Mouse (Mus musculus): ENCODE measurements around the gene Olfr551. TPM values are rescaled to one million over a fixed set of nuclear protein-coding genes. Genes with fewer than 3 reads are reported as not detected.
"Not testable (repeated sequence)": the region's sequence is repeated elsewhere in the genome, so short reads cannot be mapped to it uniquely, and the experiment has no call there.

Olfr551 gene
- total RNA-seq (2021): not detected
- polyA plus RNA-seq (2012; rRNA removed): not detected in 2 replicates
- long read RNA-seq: 0 reads

GRCm38 (mm10) chr7:102591786-102592185 is at the start of gene Olfr551:
Olfr551 (minus strand) TSS chr7:102591886.
- Histone ChIP-seq H3K27ac (no peak within 1 kb of the TSS), H3K4me1 (ENCODE audit: control insufficient read depth, insufficient read depth, low read length) (no peaks in the 10 kb centered on the region), H3K4me3 (no peak within 1 kb of the TSS), H3K36me3 (ENCODE audit: control insufficient read depth, insufficient read depth, low read length) (no peaks in the 10 kb centered on the region), H3K79me2 (replicated peaks; ENCODE audit: control insufficient read depth, insufficient read depth, low read length) (no peaks in the 10 kb centered on the region), H3K27me3 (ENCODE audit: control insufficient read depth, insufficient read depth, low read length) (no peaks in the 10 kb centered on the region), H3K9ac (ENCODE audit: low read depth, low read length) (no peak within 1 kb of the TSS)
- DNase-seq: no peak
- intact Hi-C loops (cut with DNase I): no loop called here
- WGBS: 92% methylated on average over 3 of the region's 3 CpGs
- no peak for TF ChIP-seq CTCF (IDR thresholded peaks at IDR 0.05)
- TF ChIP-seq POLR2A (IDR thresholded peaks at IDR 0.05; ENCODE audit: insufficient read depth, low read depth, low read length): no peak
- TF ChIP-seq EP300 (IDR thresholded peaks at IDR 0.05; ENCODE audit: insufficient read depth, low read depth, low read length): no peak

- intact Hi-C loops (cut with DNase I): no loop called here
- H3K4me3 ChIP-seq: no peak within 1 kb of the TSS
- no peaks in the 10 kb centered on the region for H3K79me2 ChIP-seq (replicated peaks; ENCODE audit: control insufficient read depth, insufficient read depth, low read length)
- H3K27me3 ChIP-seq (ENCODE audit: control insufficient read depth, insufficient read depth, low read length): no peaks in the 10 kb centered on the region
- H3K36me3 ChIP-seq (ENCODE audit: control insufficient read depth, insufficient read depth, low read length): no peaks in the 10 kb centered on the region
- H3K9ac ChIP-seq (ENCODE audit: low read depth, low read length): no peak within 1 kb of the TSS
- WGBS: 74% methylated on average over 1 of the region's 1 CpGs
- no peaks in the 10 kb centered on the region; the same call in 1 of the 2 replicates for H3K4me1 ChIP-seq (ENCODE audit: control insufficient read depth, insufficient read depth, low read length)
- TF ChIP-seq POLR2A (IDR thresholded peaks at IDR 0.05; ENCODE audit: insufficient read depth, low read depth, low read length) (no peak), EP300 (IDR thresholded peaks at IDR 0.05; ENCODE audit: insufficient read depth, low read depth, low read length) (no peak), CTCF (IDR thresholded peaks at IDR 0.05) (no peak)
- DNase-seq: no peak
- no peak within 1 kb of the TSS for H3K27ac ChIP-seq
Observed at GRCm38 (mm10) chr7:102638132-102638531, 46.4 kb upstream of the Olfr551 start, which contains the start of gene Olfr554. Olfr554 (plus strand) TSS chr7:102638432.

- Histone ChIP-seq H3K36me3 (ENCODE audit: control insufficient read depth, insufficient read depth, low read length) (no peaks in the 10 kb centered on the region), H3K79me2 (replicated peaks; ENCODE audit: control insufficient read depth, insufficient read depth, low read length) (no peaks in the 10 kb centered on the region), H3K27ac (no peak overlapping the region), H3K4me1 (ENCODE audit: control insufficient read depth, insufficient read depth, low read length) (no peaks in the 10 kb centered on the region; the same call in 1 of the 2 replicates), H3K4me3 (no peak overlapping the region), H3K27me3 (ENCODE audit: control insufficient read depth, insufficient read depth, low read length) (no peaks in the 10 kb centered on the region), H3K9ac (ENCODE audit: low read depth, low read length) (no peak overlapping the region)
- WGBS: 30% methylated on average over 3 of the region's 3 CpGs
- no peak for TF ChIP-seq EP300 (IDR thresholded peaks at IDR 0.05; ENCODE audit: insufficient read depth, low read depth, low read length)
- TF ChIP-seq POLR2A (IDR thresholded peaks at IDR 0.05; ENCODE audit: insufficient read depth, low read depth, low read length): no peak
- peak; percentile 76 for TF ChIP-seq CTCF (IDR thresholded peaks at IDR 0.05)
- intact Hi-C loops (cut with DNase I): no loop called here
- DNase-seq: no peak
Observed at GRCm38 (mm10) chr7:102636665-102637064, 45.0 kb upstream of the Olfr551 start.

GRCm38 (mm10) chr7:102620368-102620767 is 28.7 kb upstream of the Olfr551 start:
- H3K36me3 ChIP-seq (ENCODE audit: control insufficient read depth, insufficient read depth, low read length); H3K79me2 ChIP-seq (replicated peaks; ENCODE audit: control insufficient read depth, insufficient read depth, low read length); H3K9ac ChIP-seq (ENCODE audit: low read depth, low read length); H3K27ac ChIP-seq; DNase-seq; H3K4me3 ChIP-seq; H3K4me1 ChIP-seq (ENCODE audit: control insufficient read depth, insufficient read depth, low read length); intact Hi-C loops (cut with DNase I); H3K27me3 ChIP-seq (ENCODE audit: control insufficient read depth, insufficient read depth, low read length): not testable (repeated sequence)
- WGBS: 83% methylated on average over 19 of the region's 19 CpGs

DNA sequence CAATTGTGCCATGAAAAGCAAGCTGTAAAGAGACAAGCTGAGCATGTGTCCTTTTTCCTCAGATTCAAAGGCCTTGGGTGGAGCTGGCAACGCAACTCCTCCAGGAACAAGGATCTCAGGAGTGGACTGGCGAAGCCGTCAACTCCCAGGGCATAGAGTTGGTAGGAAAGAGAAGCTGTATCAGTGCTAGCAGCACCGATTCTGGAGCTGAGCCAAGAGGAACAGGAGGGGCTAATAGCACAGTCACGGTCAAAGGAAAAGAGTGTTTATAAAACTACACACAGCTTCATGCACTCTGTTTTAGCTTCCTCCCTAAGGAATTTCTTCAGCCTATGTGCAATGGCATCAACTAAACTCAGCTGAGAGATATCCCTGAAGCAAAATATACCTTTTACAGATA is 27.9 kb upstream of the Olfr551 start:
- no peak overlapping the region for H3K9ac ChIP-seq (ENCODE audit: low read depth, low read length)
- H3K36me3 ChIP-seq (ENCODE audit: control insufficient read depth, insufficient read depth, low read length): no peaks in the 10 kb centered on the region
- no peaks in the 10 kb centered on the region for H3K79me2 ChIP-seq (replicated peaks; ENCODE audit: control insufficient read depth, insufficient read depth, low read length)
- peak in 1 of 2 experiments; percentile 14 for DNase-seq
- intact Hi-C loops (cut with DNase I): no loop called here
- H3K4me1 ChIP-seq (ENCODE audit: control insufficient read depth, insufficient read depth, low read length): no peaks in the 10 kb centered on the region
- H3K27me3 ChIP-seq (ENCODE audit: control insufficient read depth, insufficient read depth, low read length): no peaks in the 10 kb centered on the region
- WGBS: 22% methylated on average over 5 of the region's 5 CpGs
- H3K4me3 ChIP-seq: no peak overlapping the region
- TF ChIP-seq CTCF (IDR thresholded peaks at IDR 0.05) (no peak), EP300 (IDR thresholded peaks at IDR 0.05; ENCODE audit: insufficient read depth, low read depth, low read length) (no peak), POLR2A (IDR thresholded peaks at IDR 0.05; ENCODE audit: insufficient read depth, low read depth, low read length) (no peak)
- H3K27ac ChIP-seq: no peak overlapping the region

GRCm38 (mm10) chr7:102618118-102618517 is 26.4 kb upstream of the Olfr551 start, which contains the start of gene Olfr553:
Olfr553 (minus strand) TSS chr7:102618218.
- H3K4me3 ChIP-seq: no peak within 1 kb of the TSS
- H3K27ac ChIP-seq: no peak within 1 kb of the TSS
- H3K36me3 ChIP-seq (ENCODE audit: control insufficient read depth, insufficient read depth, low read length): no peaks in the 10 kb centered on the region
- no peaks in the 10 kb centered on the region for H3K4me1 ChIP-seq (ENCODE audit: control insufficient read depth, insufficient read depth, low read length)
- H3K27me3 ChIP-seq (ENCODE audit: control insufficient read depth, insufficient read depth, low read length): no peaks in the 10 kb centered on the region
- intact Hi-C loops (cut with DNase I): no loop called here
- DNase-seq: no peak
- no peaks in the 10 kb centered on the region for H3K79me2 ChIP-seq (replicated peaks; ENCODE audit: control insufficient read depth, insufficient read depth, low read length)
- TF ChIP-seq POLR2A (IDR thresholded peaks at IDR 0.05; ENCODE audit: insufficient read depth, low read depth, low read length): no peak
- no peak for TF ChIP-seq EP300 (IDR thresholded peaks at IDR 0.05; ENCODE audit: insufficient read depth, low read depth, low read length)
- no peak for TF ChIP-seq CTCF (IDR thresholded peaks at IDR 0.05)
- no peak within 1 kb of the TSS for H3K9ac ChIP-seq (ENCODE audit: low read depth, low read length)

Data from heart, adult 2 months (tissue).